Mouse (Mus musculus) right cerebral cortex, postnatal 36 days (tissue): ENCODE data around the gene Dscaml1.

ENCODE experiments used
- DNase-seq, 2 experiments: peaks; one replicate each; pipeline ENCODE4 v3.0.0; 2022; ENCODE audit warnings: low spot score in 2 of 2, mixed read lengths in 1 of 2

The Dscaml1 gene

GRCm38 (mm10) chr9:45682461-45682998 is 256.1 kb downstream of the Dscaml1 start:
- DNase-seq, result no peak

GRCm38 (mm10) chr9:45693424-45694237 is 267.2 kb downstream of the Dscaml1 start:
- DNase-seq, result no peak

- no peak for DNase-seq
Observed at GRCm38 (mm10) chr9:45694256-45694655, 267.8 kb downstream of the Dscaml1 start.

- DNase-seq, result no peak
Observed at GRCm38 (mm10) chr9:45699171-45699570, 272.7 kb downstream of the Dscaml1 start.

- DNase-seq, result peak; percentile 16 to 20
Observed at GRCm38 (mm10) chr9:45703236-45703635, 276.8 kb downstream of the Dscaml1 start.

GRCm38 (mm10) chr9:45704441-45704840 is 278.0 kb downstream of the Dscaml1 start:
- no peak for DNase-seq

- DNase-seq, result peak; percentile 15 to 32
Observed at GRCm38 (mm10) chr9:45710300-45710699, 283.9 kb downstream of the Dscaml1 start.

- DNase-seq, result no peak
Observed at GRCm38 (mm10) chr9:45715387-45715786, 289.0 kb downstream of the Dscaml1 start.

- DNase-seq, result no peak
Observed at GRCm38 (mm10) chr9:45719997-45720396, 293.6 kb downstream of the Dscaml1 start.

GRCm38 (mm10) chr9:45731851-45732250 is 305.4 kb downstream of the Dscaml1 start:
- no peak for DNase-seq

GRCm38 (mm10) chr9:45733246-45733645 is 306.8 kb downstream of the Dscaml1 start:
- no peak for DNase-seq

GRCm38 (mm10) chr9:45739001-45739701 is 312.7 kb downstream of the Dscaml1 start:
- no peak for DNase-seq

GRCm38 (mm10) chr9:45739702-45740583 is 313.5 kb downstream of the Dscaml1 start:
- no peak for DNase-seq

GRCm38 (mm10) chr9:45740584-45740980 is 314.2 kb downstream of the Dscaml1 start:
- no peak for DNase-seq

GRCm38 (mm10) chr9:45745451-45745850 is 319.0 kb downstream of the Dscaml1 start:
- DNase-seq, result no peak

GRCm38 (mm10) chr9:45749917-45750316 is 323.5 kb downstream of the Dscaml1 start:
- DNase-seq, result no peak

GRCm38 (mm10) chr9:45754452-45755091 is 328.1 kb downstream of the Dscaml1 start:
- peak; percentile 63 to 72 for DNase-seq

- no peak for DNase-seq
Observed at GRCm38 (mm10) chr9:45766195-45766594, 339.8 kb downstream of the Dscaml1 start.

GRCm38 (mm10) chr9:45767155-45767554 is 340.7 kb downstream of the Dscaml1 start:
- no peak for DNase-seq

GRCm38 (mm10) chr9:45768421-45768820 is 342.0 kb downstream of the Dscaml1 start:
- DNase-seq, result no peak

- DNase-seq, result no peak
Observed at GRCm38 (mm10) chr9:45769596-45769995, 343.2 kb downstream of the Dscaml1 start.
